Comparison of ENCODE assay signal across 14 mouse cellular contexts in the genomic region with DNA sequence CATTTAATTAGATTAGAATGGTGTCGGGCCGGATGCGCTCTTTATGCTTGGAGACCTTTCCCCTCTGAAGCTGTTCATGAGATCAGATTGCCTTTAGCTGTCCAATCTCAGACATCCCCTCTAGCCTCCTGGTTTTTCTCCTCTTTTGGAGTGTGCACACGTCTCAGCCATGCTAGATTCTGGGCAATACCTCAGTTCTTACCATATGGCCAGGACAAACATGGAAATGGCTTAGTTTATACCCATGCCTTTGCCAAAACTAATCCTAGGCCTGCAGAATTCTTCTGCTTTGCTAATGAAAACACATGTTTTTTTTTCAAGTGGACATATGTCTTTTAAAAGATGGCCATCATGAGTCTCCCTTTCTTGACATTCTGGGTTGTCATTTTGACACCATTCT.
"Had no signal": no experiment of that assay in that cellular context is flagged by ENCODE, and none has a peak within 500 bp of the region (broad histone marks: within the 10 kb centered on the region; RNA-seq: fewer than 3 reads in every experiment).

No protein-coding gene starts in this region.

- H3K4me1 ChIP-seq: liver, embryonic 12.5 days; megakaryocyte, embryonic 14.5 days had no signal

- H3K27ac ChIP-seq: limb, embryonic 15.5 days; liver, embryonic 12.5 days; macrophage; midbrain, embryonic 12.5 days; stomach, embryonic 15.5 days had no signal

- H3K4me3 ChIP-seq: limb, embryonic 15.5 days; liver, embryonic 12.5 days; megakaryocyte, embryonic 14.5 days; midbrain, embryonic 12.5 days; stomach, embryonic 15.5 days had no signal

- H3K27me3 ChIP-seq: limb, embryonic 15.5 days; liver, embryonic 12.5 days; megakaryocyte, embryonic 14.5 days; midbrain, embryonic 12.5 days; stomach, embryonic 15.5 days had no signal

- H3K4me2 ChIP-seq: limb, embryonic 15.5 days; liver, embryonic 12.5 days; lung, embryonic 14.5 days; midbrain, embryonic 12.5 days; stomach, embryonic 15.5 days had no signal

- DNase-seq: kidney, adult 18-20 months; layer of hippocampus, adult 9-11 months; layer of hippocampus, postnatal 36 days; lung, embryonic 14.5 days; lung, postnatal 14 days; right cerebral cortex, postnatal 14 days; thymus, adult 2 months; thymus, postnatal 4 days had no signal

- H3K36me3 ChIP-seq: limb, embryonic 15.5 days; liver, embryonic 12.5 days; midbrain, embryonic 12.5 days; stomach, embryonic 15.5 days had no signal

- ATAC-seq: liver, embryonic 12.5 days had no signal

- H3K9me3 ChIP-seq: limb, embryonic 15.5 days; liver, embryonic 12.5 days; megakaryocyte, embryonic 14.5 days; midbrain, embryonic 12.5 days; stomach, embryonic 15.5 days had no signal

- H3K9ac ChIP-seq: limb, embryonic 15.5 days; liver, embryonic 12.5 days; lung, embryonic 14.5 days; midbrain, embryonic 12.5 days; stomach, embryonic 15.5 days had no signal
